Mouse (Mus musculus) heart, adult 9 months (tissue): Measurements from ENCODE around the gene Rnf43.
A peak's percentile ranks its signal among the peaks of the same experiment; 100 is the strongest.

Source experiments
- DNase-seq, 2 experiments: peaks; one replicate each; pipeline ENCODE4 v3.0.0; 2022; ENCODE audit warnings: low spot score in 2 of 2

Rnf43 gene

GRCm38 (mm10) chr11:87759609-87760005 lies 97.1 kb downstream of the Rnf43 start:
- DNase-seq, result no peak

GRCm38 (mm10) chr11:87760301-87761081 lies 98.0 kb downstream of the Rnf43 start, which contains the start of gene Tspoap1:
TSS of gene Tspoap1 (plus strand) at chr11:87760541.
- DNase-seq, result no peak

GRCm38 (mm10) chr11:87761181-87761721 lies 98.7 kb downstream of the Rnf43 start:
- no peak for DNase-seq

GRCm38 (mm10) chr11:87761806-87762701 lies 99.5 kb downstream of the Rnf43 start:
- no peak for DNase-seq

GRCm38 (mm10) chr11:87762702-87763385 lies 100.3 kb downstream of the Rnf43 start:
- no peak for DNase-seq

GRCm38 (mm10) chr11:87763511-87763987 lies 101.0 kb downstream of the Rnf43 start:
- no peak for DNase-seq

GRCm38 (mm10) chr11:87763988-87764876 lies 101.7 kb downstream of the Rnf43 start:
- DNase-seq, result no peak

GRCm38 (mm10) chr11:87768745-87769144 lies 106.2 kb downstream of the Rnf43 start:
- no peak for DNase-seq

- DNase-seq, result peak in 1 of 2 experiments; percentile 46
Measured at GRCm38 (mm10) chr11:87770989-87771388, 108.5 kb downstream of the Rnf43 start.

GRCm38 (mm10) chr11:87772354-87772753 lies 109.8 kb downstream of the Rnf43 start:
- DNase-seq, result no peak

- DNase-seq, result no peak
Measured at GRCm38 (mm10) chr11:87778100-87778765, 115.7 kb downstream of the Rnf43 start.

- no peak for DNase-seq
Measured at GRCm38 (mm10) chr11:87778915-87779314, 116.4 kb downstream of the Rnf43 start.

- no peak for DNase-seq
Measured at GRCm38 (mm10) chr11:87779392-87779791, 116.9 kb downstream of the Rnf43 start.

GRCm38 (mm10) chr11:87780130-87780529 lies 117.6 kb downstream of the Rnf43 start:
- DNase-seq, result no peak
